Mouse (Mus musculus) liver, postnatal 0 days (tissue): Measurements from ENCODE around the gene Stard8.

Experiments used
- CTCF ChIP-seq: sonication (generic); IDR thresholded peaks from 2 replicates; pipeline ENCODE4 v1.5.1; 2016; ENCODE audit warnings: antibody characterized with exemption, low read depth
- EP300 ChIP-seq: IDR thresholded peaks from 2 replicates; pipeline ENCODE4 v1.6.1; 2016; ENCODE audit warnings: antibody characterized with exemption, low read depth, mild to moderate bottlenecking

GRCm38 (mm10) chrX:98989574-98989973 is 13.5 kb upstream of the Stard8 start:
- peak; percentile 82 for TF ChIP-seq CTCF
- no peak for TF ChIP-seq EP300
